Mouse (Mus musculus): ENCODE measurements around the gene Slc39a1.

GRCm38 (mm10) chr3:90291982-90292344 is 44.0 kb downstream of the Slc39a1 start:
- TF ChIP-seq ZC3H11A (IDR thresholded peaks at IDR 0.05; ENCODE audit: borderline replicate concordance, low read depth, low read length) (no peak), MAFK (IDR thresholded peaks at IDR 0.05; ENCODE audit: insufficient read depth, low read depth, low read length) (no peak)

Measured in ES-E14 (cell line).